In genomic region chr16:85233037-85233436, GRCm38 (mm10) we compare ENCODE assay signal across 33 mouse cellular contexts.
"Had no signal": no experiment of that assay in that cellular context is flagged by ENCODE, and none has a peak within 500 bp of the region (broad histone marks: within the 10 kb centered on the region; RNA-seq: fewer than 3 reads in every experiment).

No protein-coding gene starts in this region.

- H3K4me2 ChIP-seq: limb, embryonic 12.5 days; limb, embryonic 13.5 days; limb, embryonic 15.5 days; liver, embryonic 11.5 days; liver, embryonic 12.5 days; liver, embryonic 13.5 days; liver, embryonic 15.5 days; lung, embryonic 14.5 days; lung, embryonic 15.5 days; midbrain, embryonic 11.5 days; midbrain, embryonic 12.5 days; midbrain, embryonic 13.5 days; midbrain, embryonic 15.5 days; neural tube, embryonic 12.5 days; neural tube, embryonic 13.5 days had no signal

- H3K4me1 ChIP-seq: limb, embryonic 15.5 days; liver, embryonic 12.5 days; liver, embryonic 13.5 days; liver, embryonic 15.5 days; lung, embryonic 15.5 days; megakaryocyte, embryonic 14.5 days; midbrain, embryonic 10.5 days; midbrain, embryonic 12.5 days; midbrain, embryonic 13.5 days; midbrain, embryonic 15.5 days; neural tube, embryonic 12.5 days; neural tube, embryonic 13.5 days had no signal

- H3K27me3 ChIP-seq: limb, embryonic 12.5 days; limb, embryonic 13.5 days; limb, embryonic 15.5 days; liver, embryonic 12.5 days; liver, embryonic 13.5 days; liver, embryonic 15.5 days; lung, embryonic 15.5 days; megakaryocyte, embryonic 14.5 days; midbrain, embryonic 12.5 days; midbrain, embryonic 13.5 days; midbrain, embryonic 15.5 days; neural tube, embryonic 12.5 days; neural tube, embryonic 13.5 days had no signal

- H3K36me3 ChIP-seq: limb, embryonic 10.5 days; limb, embryonic 12.5 days; limb, embryonic 13.5 days; limb, embryonic 15.5 days; liver, embryonic 12.5 days; liver, embryonic 13.5 days; liver, embryonic 15.5 days; lung, embryonic 15.5 days; midbrain, embryonic 10.5 days; midbrain, embryonic 12.5 days; midbrain, embryonic 13.5 days; midbrain, embryonic 15.5 days; neural tube, embryonic 12.5 days; neural tube, embryonic 13.5 days had no signal

- H3K9ac ChIP-seq: limb, embryonic 12.5 days; limb, embryonic 13.5 days; limb, embryonic 15.5 days; liver, embryonic 12.5 days; liver, embryonic 13.5 days; liver, embryonic 14.5 days; liver, embryonic 15.5 days; liver, postnatal 0 days; lung, embryonic 14.5 days; lung, embryonic 15.5 days; midbrain, embryonic 12.5 days; midbrain, embryonic 13.5 days; midbrain, embryonic 15.5 days; neural tube, embryonic 12.5 days; neural tube, embryonic 13.5 days had no signal

- H3K9me3 ChIP-seq: limb, embryonic 10.5 days; limb, embryonic 12.5 days; limb, embryonic 13.5 days; limb, embryonic 15.5 days; liver, embryonic 12.5 days; liver, embryonic 13.5 days; liver, embryonic 15.5 days; lung, embryonic 15.5 days; midbrain, embryonic 10.5 days; midbrain, embryonic 12.5 days; midbrain, embryonic 13.5 days; midbrain, embryonic 15.5 days; neural tube, embryonic 12.5 days; neural tube, embryonic 13.5 days had no signal

- DNase-seq: left cerebral cortex, postnatal 4 days; liver; liver, embryonic 13.5 days; liver, postnatal 0 days; lung, adult 18-20 months; lung, adult 2 months; lung, embryonic 14.5 days; lung, postnatal 10 days; lung, postnatal 14 days; lung, postnatal 36 days; lung, postnatal 4 days; midbrain, embryonic 14.5 days had no signal

- ATAC-seq: liver, embryonic 12.5 days; liver, postnatal 0 days; lung, postnatal 0 days; midbrain, embryonic 13.5 days; midbrain, embryonic 15.5 days; midbrain, embryonic 16.5 days had no signal

- H3K4me3 ChIP-seq: limb, embryonic 10.5 days; limb, embryonic 12.5 days; limb, embryonic 13.5 days; limb, embryonic 15.5 days; liver, embryonic 12.5 days; liver, embryonic 13.5 days; liver, embryonic 15.5 days; lung, embryonic 15.5 days; megakaryocyte, embryonic 14.5 days; midbrain, embryonic 10.5 days; midbrain, embryonic 12.5 days; midbrain, embryonic 13.5 days; midbrain, embryonic 15.5 days; myocyte; neural tube, embryonic 12.5 days; neural tube, embryonic 13.5 days had no signal

- H3K27ac ChIP-seq: limb, embryonic 10.5 days; limb, embryonic 12.5 days; limb, embryonic 13.5 days; limb, embryonic 15.5 days; liver, embryonic 12.5 days; liver, embryonic 13.5 days; liver, embryonic 14.5 days; liver, embryonic 15.5 days; lung, embryonic 15.5 days; macrophage; midbrain, embryonic 10.5 days; midbrain, embryonic 12.5 days; midbrain, embryonic 13.5 days; midbrain, embryonic 15.5 days; neural tube, embryonic 12.5 days; neural tube, embryonic 13.5 days had no signal
